Mouse (Mus musculus) kidney, adult 11 months (tissue): Measurements from ENCODE around the gene Rnf19b.

Experiments
- DNase-seq: peaks from one replicate; pipeline ENCODE4 v3.0.0; 2022

Gene Rnf19b

DNA sequence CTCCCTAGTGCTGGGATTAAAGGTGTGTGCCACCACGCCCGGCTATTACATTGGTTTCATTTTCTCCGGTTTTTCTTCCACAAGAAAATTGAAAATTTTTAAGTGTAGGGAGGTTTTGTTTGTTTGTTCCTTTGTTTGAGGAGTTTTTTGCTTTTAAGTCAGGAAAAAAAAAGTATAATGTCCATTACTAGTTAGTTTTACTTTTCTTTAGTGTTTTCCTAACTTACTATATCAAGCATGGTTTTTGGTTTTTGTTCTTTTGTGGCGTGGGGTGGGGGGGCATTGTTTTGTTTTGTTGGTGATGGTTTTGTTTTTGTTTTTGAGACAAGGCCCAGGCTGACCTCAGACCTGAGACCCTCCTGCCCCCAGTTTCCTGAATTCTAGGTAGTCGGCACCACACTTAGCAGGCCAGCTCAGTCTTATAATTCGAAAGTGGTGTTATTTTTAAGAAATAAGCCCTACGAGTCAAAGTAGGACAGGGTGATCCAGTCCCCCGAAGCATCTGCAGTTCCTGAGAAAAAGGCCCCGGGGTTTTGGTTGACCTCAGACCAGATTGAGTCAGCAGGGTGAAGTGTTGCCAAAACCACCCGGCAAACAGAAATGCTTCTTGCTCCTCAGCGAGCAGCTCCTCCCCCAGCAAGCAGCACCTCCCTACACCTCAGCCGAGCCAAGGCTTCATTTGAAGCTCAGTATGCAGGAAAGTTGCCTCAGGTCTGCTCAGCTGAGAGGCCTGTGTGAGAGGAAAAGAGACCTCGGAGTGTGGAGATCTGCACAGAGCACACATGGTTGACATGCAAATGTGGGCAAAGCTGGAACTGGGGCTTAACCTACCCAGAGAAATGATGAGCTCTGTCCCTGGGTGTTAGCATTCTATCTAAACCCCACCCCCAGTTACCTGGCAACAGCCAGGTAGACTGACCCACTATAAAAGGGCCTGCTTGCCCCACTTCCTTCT is 23.1 kb upstream of the Rnf19b start:
- DNase-seq = peak; percentile 84

DNA sequence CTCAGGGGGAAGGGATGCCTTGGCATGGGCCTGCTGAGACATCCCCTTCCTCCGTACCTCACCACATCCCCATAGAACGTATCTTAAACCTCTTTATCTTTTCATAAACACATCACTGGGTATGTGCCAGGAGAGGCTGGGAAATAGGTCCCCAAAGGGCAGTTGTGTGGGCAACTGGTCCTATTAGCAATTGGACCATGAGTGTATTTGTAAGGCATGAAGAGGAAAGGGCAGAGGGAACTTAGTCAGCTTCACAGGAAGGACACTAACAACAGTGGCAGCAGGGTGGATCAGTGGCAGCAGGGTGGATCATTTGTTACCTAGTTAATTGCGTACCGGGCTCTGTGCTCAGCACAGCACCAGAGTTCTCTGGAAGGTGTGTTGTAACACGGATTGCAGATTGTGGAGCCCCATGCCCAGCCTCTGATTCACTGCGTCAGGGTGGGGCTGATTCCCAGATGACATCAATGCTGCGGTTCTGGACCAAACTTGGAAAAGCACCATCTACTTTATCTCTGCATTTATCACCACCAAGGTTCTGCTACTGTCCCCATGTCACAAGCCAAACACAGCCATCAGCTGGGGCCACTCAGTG is 22.1 kb upstream of the Rnf19b start:
- no peak for DNase-seq

DNA sequence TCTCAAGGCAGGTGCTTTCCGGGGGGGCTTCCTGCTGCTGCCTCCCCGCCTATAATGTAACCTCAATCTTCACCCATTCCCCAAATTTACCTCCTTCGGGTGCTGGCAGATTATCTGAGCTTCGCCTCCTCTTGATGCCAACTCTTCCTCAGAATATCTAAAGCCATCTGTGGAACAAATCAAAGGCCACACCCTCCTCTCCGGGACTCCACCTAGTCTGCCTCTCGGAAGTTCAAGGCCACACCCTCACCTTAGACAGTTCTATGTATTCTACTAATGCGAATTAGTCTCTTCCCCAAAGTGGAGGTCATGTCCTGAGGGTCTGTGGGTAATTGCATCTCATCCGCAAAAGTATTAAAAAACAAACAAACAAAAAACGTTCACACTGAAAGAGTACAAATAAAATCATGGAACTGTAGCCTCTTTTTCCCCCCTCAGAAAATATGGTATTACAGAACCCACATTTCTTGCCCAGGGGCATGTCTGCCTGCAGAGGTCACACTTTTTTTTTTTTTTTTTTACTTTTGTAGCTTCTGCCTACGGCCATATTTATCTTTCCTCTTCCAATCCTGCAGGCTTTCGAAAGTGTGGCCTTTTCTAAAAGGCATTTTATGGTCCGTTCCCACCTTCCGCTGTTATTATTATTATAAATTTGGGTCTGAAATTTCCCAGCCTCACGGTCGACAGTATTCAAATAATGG is 10.2 kb upstream of the Rnf19b start:
- no peak for DNase-seq

DNA sequence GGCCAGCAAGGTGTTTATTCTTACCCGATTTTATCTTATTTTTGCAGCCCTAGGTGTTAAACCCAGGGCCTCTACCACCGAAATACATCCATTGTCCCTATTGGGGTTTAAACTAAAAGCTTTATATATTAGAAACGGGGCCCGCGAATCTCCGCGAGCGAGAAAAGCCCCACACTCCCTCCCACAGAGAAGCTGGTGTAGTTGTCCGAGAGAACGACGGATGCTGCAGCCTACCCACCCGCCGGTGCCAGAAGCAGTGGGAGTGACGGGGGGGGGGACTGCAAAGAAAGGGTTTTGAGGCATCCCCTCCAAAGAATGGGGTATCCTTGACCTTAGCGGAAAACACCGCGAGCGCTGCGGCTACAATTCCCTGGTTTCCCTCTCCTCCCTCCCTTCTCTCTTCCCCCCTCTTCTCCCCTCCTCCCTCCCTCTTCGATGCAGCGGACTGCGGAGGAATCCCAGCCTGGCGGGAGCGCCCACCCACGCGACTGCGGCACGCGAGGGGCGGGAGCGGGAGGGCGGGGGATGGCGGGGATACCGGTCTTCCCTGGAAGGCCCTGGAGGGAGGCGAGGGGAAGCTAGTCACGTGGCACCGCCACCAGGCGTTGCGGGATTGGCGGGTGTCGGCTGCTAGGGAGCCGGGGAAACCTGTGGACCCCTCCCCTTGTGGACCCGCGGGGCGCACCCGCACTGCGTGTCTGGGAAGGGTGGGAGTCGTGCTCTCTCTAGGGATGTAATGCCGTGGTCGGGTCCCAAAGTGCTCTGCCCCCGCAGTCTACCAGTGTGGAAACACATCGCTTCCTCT is 9.4 kb upstream of the Rnf19b start:
- DNase-seq = no peak

DNA sequence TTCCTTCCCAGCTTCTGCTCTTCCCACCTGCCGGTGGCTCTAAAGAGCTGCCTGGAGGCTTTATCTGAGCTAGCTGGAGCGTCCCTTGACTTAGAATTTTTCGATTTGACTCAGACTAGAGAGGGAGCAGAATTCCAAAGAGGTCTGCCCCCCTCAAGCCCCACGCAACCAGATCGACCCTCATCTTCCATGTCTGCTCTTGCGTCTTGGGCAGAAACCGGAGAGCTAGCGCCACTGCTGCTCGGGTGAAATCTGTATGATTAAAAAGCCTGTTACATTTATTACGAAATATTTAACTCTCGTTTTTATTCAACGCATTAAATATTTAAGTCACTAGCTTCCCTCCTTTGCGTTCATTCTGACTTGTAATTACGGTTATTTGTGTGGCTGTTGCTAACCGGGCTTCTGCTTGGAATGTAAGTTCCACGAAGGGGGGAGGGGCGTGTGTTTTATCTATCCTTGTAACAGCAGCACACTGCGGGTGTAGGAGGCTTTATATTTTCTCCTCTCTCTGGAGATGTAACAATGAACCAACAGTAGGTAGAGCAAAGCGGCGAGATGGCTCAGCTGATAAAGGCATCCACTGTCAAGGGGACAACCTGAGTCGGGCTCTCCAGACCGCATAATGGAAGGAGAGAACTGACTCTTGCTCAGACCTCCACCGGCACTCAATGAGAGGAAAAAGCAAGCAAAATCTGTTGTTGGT is 8.6 kb upstream of the Rnf19b start:
- DNase-seq = no peak

DNA sequence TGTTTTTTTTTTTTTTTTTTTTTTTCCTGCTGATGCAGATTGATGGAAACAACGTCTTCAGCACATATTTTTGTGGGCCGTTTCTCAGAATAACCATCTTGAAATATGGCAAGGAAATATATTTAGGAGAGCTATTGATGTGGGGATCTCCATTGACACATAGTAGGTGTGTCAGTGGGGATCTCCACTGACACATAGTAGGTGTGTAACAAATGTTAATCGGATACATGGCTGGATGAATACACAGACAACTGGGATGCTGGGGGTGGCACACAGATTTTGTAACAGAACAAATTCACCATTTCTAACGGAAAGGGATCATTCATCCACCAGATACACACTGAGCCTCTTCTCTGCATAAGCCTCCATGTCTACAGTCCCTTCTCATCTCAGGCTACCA is 7.7 kb upstream of the Rnf19b start:
- no peak for DNase-seq

DNA sequence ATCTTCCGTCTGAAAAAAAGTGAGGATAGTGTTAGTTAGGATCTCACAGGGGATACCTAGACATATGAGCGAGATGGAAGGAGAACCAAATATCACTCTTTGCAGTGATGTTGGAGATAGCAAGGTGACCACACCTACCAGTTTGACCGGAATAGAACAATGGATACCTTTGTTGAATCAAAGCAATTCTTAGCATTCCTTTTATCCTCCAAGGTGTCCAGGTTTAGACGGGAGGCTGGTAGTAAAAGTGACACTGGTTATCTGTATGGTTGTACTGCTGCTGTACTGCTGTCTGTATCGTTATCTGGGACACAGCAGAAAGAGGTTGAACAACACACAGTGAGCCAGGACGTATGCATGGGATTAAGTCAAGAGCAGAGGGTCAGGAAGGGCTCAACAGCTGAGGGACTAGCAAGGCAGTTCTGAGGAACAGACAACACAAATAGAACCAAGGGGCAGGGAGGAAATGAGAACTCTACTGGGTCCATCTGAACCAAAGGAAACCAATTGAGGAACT is 7.1 kb upstream of the Rnf19b start:
- no peak for DNase-seq

DNA sequence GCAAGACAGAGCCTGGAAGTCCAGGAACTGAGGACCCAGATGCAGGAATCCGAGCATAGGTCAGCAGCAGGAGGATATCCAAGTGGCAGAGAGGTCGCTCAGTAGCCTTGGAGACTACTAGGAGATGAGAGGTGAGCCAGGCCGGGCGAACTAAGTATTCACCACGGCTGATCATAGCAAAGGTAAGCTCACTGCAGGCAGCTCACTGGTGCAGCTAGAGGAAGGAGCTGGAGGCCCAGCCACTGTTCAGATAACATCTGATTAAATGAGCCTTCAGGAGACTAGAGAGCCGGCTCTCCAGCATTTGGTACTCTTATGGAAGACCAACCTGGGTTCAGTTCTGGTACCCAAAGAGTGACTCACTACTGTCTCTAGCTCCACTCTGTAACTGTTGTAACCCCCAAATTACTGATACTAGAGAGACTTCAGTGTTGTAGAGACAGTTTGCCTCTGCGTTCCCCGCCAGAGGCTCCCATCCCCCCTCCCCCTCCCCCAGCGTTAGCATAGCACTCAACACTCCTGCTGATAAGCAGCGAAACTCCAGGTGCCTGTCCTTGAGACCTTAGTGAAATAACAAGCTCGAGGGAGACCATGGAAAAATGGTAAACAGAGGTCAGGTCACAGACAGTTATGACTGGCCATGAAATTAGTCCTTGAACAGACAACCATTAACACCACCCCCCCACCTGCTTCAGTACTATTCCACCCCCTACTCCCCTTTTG is 6.4 kb upstream of the Rnf19b start:
- no peak for DNase-seq

DNA sequence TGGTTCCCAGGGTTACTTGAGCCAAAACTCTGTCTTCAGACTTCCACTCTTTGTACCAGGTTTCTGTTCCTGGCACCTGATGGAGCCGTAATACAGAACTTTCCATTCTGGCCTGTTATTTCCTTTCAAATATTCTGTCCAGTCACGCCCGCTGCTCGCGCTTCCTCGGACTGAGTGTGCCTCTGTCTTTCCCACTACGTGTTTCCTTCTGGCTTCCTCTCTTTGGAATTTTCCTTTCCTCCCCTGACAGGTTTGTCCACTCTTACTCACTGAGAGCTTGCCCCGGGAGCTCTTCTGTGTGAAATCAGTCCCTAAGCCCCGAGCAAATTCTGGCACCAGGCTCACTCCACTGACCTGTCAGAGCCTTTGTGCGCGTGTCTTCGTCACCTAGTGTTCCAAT is 3.3 kb upstream of the Rnf19b start:
- no peak for DNase-seq

DNA sequence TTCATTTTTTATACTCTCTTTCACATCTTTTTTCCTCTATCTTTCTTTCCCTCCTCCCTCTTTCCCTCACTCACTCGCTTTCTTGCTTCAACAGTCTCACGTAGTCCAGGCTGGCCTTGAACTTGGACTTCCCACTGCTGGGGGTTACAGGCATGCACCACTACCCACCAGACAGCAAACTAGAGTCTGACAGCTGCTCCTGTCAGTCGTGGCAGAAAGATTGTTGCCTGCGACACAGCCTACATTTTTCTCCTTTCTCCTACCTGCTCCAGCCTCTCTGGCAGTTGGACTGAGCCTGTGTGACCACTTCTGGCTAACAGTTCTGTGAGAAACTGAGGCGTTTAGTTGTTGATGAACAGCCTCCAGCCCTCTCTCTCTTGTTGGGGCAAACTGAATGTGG is 2.5 kb upstream of the Rnf19b start:
- DNase-seq = no peak

DNA sequence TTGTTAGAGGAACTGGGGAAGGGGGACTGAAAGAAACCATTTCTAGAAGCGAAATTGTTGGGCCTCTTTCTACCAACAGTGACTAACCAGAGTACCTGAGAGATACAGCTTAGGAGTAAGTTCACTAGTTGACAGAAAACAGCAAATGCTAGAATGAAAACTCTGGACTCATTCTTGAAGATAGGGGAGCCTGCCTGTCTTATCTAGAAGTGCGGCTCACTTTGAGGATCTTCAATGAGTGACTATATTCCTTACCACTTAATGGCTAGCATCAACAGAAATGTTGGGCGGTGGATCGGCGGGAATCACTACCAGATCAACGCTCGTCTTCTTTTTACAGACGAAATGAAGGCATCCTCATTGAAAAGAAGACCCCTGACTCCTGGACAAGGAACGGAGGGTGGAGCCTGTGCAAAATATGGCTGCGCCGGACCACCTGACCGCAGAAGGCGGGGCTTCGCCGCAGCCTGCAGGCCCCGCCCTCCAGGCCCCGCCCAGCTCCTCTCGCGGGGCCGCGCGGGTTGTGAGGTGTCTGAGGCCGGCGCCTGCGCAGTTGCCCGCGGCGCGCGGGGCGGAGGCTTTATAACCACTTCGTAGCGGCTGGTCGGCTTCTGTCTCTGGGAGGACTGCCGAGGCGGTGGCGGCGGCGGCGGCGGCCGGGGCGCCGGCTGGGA is 401 bp upstream of the Rnf19b start:
- peak; percentile 96 for DNase-seq

DNA sequence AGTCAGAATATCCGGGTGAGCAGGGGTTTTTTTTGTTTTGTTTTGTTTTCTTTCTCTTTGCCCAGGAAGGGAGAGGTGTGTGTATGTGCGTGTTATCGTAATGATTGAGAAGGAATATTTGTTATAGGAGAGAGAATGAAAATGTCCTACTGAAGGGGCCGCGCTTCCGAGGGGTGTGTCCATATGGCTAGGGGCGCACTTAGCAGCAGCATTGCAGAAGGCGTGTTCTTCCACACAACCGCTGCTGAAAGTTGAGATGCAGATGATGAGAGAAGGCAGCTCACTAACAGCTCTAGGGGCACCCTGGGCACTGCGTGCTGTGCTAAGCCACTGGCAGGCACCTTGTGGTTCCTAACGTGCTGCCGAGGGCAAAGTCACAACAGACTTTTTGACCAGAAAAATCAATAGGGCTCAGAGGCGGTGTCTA is 1.1 kb downstream of the Rnf19b start:
- peak; percentile 31 for DNase-seq

DNA sequence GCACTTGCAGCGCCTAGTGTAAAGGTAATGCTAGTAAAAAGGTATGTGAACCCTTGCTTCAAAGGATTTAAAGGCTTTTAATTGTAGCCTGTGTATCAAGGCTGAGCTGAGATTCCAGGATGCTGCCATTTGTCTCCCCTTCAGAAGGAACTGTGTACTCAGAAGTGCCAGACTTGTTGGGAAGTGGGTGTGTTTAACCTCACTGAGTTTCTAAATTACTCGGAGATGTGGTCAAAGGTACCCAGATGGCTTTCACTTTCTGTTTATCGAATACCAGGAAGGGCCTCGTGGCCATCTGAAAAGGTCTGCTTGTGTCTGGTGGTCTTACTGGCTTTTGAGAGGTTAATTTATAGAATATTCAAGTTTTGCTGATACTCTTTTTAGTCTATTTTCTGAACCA is 1.9 kb downstream of the Rnf19b start:
- no peak for DNase-seq

DNA sequence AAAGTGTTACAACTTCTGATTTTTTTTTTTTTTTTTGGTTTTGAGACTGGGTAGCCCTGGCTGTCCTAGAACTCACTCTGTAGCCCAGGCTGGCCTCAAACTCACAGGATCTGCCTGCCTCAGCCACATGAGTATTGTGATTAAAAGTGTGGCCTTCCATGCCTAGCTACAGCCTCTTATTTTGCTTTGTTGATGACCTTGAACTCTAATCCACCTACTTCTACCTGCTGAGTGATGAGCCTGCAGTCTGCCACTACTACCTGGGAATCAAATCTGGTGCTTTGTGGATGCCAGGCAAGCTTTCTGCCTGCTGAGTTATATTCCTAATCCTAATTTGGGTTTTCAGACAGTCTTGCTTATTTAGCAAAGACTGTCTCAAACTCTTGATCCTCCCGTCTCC is 3.4 kb downstream of the Rnf19b start:
- DNase-seq = no peak

DNA sequence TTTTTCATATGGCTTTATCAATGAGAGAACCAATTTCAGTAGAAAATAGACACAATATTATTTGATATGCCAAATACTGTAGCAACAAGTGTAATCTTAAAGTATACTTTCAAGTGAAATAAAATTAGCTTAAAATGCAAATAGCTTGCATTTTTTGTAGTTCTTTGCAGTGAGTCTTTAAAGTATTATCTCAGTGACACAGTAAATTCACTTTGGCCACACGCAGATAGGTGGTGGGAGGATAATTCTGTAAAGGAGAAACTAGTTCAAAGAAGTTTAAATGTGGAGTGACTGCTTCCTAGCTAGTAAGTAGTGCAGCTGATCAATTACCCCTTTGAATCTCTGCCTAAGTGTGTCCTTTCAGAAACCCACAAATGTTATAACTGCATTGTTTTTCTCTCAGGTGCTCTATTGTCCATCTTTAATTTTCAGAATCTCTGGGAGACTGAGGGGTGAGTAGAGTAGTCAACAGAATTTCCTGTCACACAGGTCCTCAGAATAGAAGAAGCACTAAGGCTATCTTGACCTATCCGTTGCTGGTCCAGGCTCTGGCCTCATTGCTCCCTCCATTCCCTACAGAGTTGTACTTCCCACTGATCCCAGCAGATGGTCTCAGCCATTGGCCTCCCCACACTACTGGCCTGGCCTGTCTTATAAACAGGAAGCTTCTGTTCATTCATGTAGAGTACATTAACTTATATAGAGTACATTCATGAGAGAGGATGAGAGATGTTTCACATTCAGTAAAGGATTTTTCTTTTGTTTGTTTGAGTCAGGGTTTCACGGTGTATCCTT is 4.4 kb downstream of the Rnf19b start:
- no peak for DNase-seq

DNA sequence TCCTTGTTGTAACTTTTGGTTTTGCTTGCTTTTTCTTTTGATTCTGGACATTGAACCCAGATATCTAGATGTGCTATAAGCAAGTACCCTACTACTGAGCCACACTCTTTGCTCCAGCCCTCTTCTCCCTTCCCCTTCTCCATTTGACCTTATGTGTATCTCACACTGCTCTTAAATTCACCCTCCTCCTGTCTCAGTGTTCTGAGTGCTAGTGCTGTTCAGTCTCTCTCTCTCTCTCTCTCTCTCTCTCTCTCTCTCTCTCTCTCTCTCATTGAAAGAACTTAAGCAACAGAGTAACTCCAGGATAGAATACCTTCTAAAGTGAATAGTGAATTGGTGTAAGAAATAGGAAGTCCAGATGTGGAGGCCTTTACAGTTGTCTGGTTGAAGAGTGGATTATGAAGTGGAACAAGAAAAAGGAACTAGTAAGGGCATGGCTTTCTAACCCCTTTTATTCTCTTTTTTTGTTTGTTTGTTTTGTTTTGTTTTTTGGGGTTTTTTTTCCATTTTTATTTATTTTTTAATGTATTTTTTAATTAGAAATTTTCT is 7.7 kb downstream of the Rnf19b start:
- DNase-seq = no peak

DNA sequence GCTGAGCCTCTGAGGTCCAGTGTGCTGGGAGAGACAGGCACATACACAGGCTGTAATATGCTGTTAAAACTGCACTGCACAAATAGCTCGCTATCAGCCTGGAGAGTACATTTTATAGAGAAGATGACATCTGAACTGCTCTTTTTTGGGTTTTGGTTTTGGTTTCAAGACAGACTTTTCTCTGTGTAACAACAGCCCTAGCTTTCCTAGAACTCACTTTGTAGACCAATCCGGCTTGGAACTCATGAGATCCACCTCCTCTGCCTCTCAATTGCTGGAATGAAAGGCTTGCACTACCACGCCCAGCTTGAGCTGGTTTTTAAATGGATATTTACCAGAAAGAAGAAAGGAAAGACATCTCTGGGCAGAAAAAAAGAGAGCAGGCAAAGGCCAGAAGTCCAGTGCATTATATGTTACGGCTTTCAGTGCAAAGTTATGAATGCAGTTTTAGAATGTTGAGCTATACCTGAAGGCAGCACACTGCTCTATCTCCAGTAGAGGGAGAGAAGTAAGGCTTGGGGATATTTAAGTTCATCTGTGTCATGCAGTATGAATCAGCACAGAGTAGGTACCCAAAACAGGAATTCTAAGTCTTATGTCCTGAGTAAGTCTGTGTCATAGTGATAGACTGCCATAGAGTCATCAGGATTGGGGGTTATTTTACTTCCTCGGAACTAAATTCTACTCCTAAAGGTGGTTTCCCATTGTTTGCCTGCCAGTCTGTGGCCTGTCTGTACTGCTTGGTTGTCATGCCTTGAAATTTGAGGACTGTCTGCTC is 9.8 kb downstream of the Rnf19b start:
- no peak for DNase-seq

DNA sequence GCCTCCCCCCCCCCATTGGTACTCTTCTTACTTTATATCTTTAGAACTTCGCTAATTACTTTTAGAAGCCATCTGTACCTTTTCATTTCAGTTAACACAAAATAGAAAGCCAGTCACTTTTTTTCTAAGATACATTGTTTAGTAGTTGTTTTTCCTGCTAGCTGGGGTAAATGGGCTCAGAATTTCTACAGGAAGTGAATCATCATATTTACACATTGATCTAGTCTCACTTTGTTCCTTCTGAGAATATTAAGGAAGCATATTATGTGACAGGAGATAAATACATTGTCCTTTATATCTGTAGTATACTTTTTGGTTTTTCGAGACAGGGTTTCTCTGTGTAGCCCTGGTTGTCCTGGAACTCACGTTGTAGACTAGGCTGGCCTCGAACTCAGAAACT is 10.8 kb downstream of the Rnf19b start:
- DNase-seq = no peak

DNA sequence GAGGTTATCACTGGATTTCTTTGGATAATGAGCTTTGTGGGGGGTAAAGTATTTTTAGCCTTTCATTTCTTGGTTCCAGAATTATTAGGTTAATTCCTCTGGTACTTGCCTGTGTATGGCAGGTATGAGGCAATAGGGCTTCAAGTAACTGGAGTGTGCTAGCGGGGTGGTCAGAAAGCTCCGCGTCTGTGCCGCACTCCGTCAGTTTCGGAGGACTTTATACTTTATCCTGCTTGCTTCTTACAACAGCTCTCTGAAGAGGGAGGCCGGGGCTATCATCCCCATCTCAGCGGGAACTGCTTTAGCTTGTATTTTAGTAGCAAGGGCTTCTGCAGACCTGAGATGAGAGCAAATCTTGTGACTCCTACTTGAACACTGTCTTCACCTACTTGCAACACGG is 21.1 kb downstream of the Rnf19b start:
- no peak for DNase-seq
